Mouse (Mus musculus): Measurements from ENCODE around the gene Def6. TPM values are rescaled to one million over a fixed set of nuclear protein-coding genes. Genes with fewer than 3 reads are reported as not detected.

The Def6 gene
- polyA plus RNA-seq, 1 experiment = 3.4 TPM

Other genes starting within 250 kb of the Def6 start
- gene Tcp11, start 127.1 kb upstream of the Def6 start, polyA plus RNA-seq (2012; fragmentation: generic; extraction: Trizol) = not detected
- gene Scube3, start 65.6 kb upstream of the Def6 start, polyA plus RNA-seq (2012; fragmentation: generic; extraction: Trizol) = 0.02 TPM
- gene Zfp523, start 30.6 kb upstream of the Def6 start, polyA plus RNA-seq (2012; fragmentation: generic; extraction: Trizol) = 32.8 TPM
- gene Ppard, start 24.9 kb downstream of the Def6 start, polyA plus RNA-seq (2012; fragmentation: generic; extraction: Trizol) = 32.6 TPM
- 28.5 TPM for gene Fance, start 105.7 kb downstream of the Def6 start, polyA plus RNA-seq (2012; fragmentation: generic; extraction: Trizol)
- 2,984 TPM for gene Rpl10a, start 120.7 kb downstream of the Def6 start, polyA plus RNA-seq (2012; fragmentation: generic; extraction: Trizol)
- 20.1 TPM for gene Tead3, start 143.0 kb downstream of the Def6 start, polyA plus RNA-seq (2012; fragmentation: generic; extraction: Trizol)
- gene Tulp1, start 157.4 kb downstream of the Def6 start, polyA plus RNA-seq (2012; fragmentation: generic; extraction: Trizol) = not detected

All from myocyte (in vitro differentiated cells).